Mouse (Mus musculus) MEL (cell line): ENCODE results near the gene Fastk. TPM values are rescaled to one million over a fixed set of nuclear protein-coding genes. Genes with fewer than 3 reads are reported as not detected.

ENCODE experiments used
- DNase-seq: peaks from one replicate; pipeline ENCODE4 v3.0.0; 2011; ENCODE audit warnings: low read depth, low spot score
- H3K27ac ChIP-seq: 2 replicates; pipeline ENCODE4 v1.5.1; 2012; ENCODE audit warnings: low read depth, mild to moderate bottlenecking, control low read depth, low read length, moderate library complexity; ENCODE audit not compliant: control insufficient read depth
- H3K27me3 ChIP-seq, 2 experiments: fragments of 150-350 bp in 1 of 2; sonication (generic) in 1 of 2; 2 replicates each; pipeline ENCODE4 v1.6.1; 2012; ENCODE audit warnings: low read length in 2 of 2, mild to moderate bottlenecking in 2 of 2, improper control_type of control experiment in 1 of 2, moderate library complexity in 1 of 2; ENCODE audit not compliant: insufficient read depth in 2 of 2, control insufficient read depth in 1 of 2
- H3K36me3 ChIP-seq, 2 experiments: 2 replicates each; pipeline ENCODE4 v1.6.1; 2012 to 2014; ENCODE audit warnings: low read length in 2 of 2, improper control_type of control experiment in 1 of 2, inconsistent platforms in 1 of 2, mild to moderate bottlenecking in 1 of 2; ENCODE audit not compliant: insufficient read depth in 2 of 2, control insufficient read depth in 1 of 2
- H3K4me1 ChIP-seq, 2 experiments: fragments of 150-350 bp in 1 of 2; sonication (generic) in 1 of 2; 2 replicates each; pipeline ENCODE4 v1.6.1; 2012; ENCODE audit warnings: low read length in 2 of 2, improper control_type of control experiment in 1 of 2, mild to moderate bottlenecking in 1 of 2; ENCODE audit not compliant: insufficient read depth in 2 of 2, control insufficient read depth in 1 of 2
- H3K4me3 ChIP-seq, 2 experiments: fragments of 150-350 bp in 1 of 2; sonication (generic) in 1 of 2; 2 replicates each; pipeline ENCODE4 v1.5.1; 2012; ENCODE audit warnings: low read depth in 2 of 2, low read length in 2 of 2, mild to moderate bottlenecking in 2 of 2, moderate library complexity in 2 of 2, control low read depth in 1 of 2, improper control_type of control experiment in 1 of 2; ENCODE audit not compliant: control insufficient read depth in 1 of 2, insufficient read depth in 1 of 2
- H3K79me2 ChIP-seq: 2 replicates; pipeline ENCODE4 v1.6.1; 2012; ENCODE audit warnings: mild to moderate bottlenecking, low read length, moderate library complexity; ENCODE audit not compliant: control insufficient read depth, poor library complexity, insufficient read depth
- H3K9ac ChIP-seq: 2 replicates; pipeline ENCODE4 v1.6.1; 2012; ENCODE audit warnings: low read depth, mild to moderate bottlenecking, control low read depth, low read length, moderate library complexity; ENCODE audit not compliant: control insufficient read depth, poor library complexity, severe bottlenecking
- H3K9me3 ChIP-seq: fragments of 150-350 bp; sonication (generic); replicated peaks from 2 replicates; pipeline ENCODE4 v1.6.1; 2012; ENCODE audit warnings: mild to moderate bottlenecking, low read length, improper control_type of control experiment, moderate library complexity; ENCODE audit not compliant: insufficient read depth
- CHD1 ChIP-seq: IDR thresholded peaks from 2 replicates; pipeline ENCODE4 v1.6.1; 2012; ENCODE audit warnings: low read depth, mild to moderate bottlenecking, inconsistent platforms, low read length, improper control_type of control experiment
- ELF1 ChIP-seq: IDR thresholded peaks from 2 replicates; pipeline ENCODE4 v1.6.1; 2014; ENCODE audit warnings: low read depth, mild to moderate bottlenecking, inconsistent platforms, low read length, improper control_type of control experiment, moderate library complexity
- GABPA ChIP-seq: IDR thresholded peaks from 2 replicates; pipeline ENCODE4 v1.6.1; 2012; ENCODE audit warnings: low read depth, mild to moderate bottlenecking, inconsistent platforms, low read length, improper control_type of control experiment, moderate library complexity
- GATA1 ChIP-seq: IDR thresholded peaks from 2 replicates; pipeline ENCODE4 v1.6.1; 2011; ENCODE audit warnings: low read depth, low read length, improper control_type of control experiment
- MAFK ChIP-seq: IDR thresholded peaks from 2 replicates; pipeline ENCODE4 v1.6.1; 2011; ENCODE audit warnings: low read depth, mild to moderate bottlenecking, low read length, improper control_type of control experiment, borderline replicate concordance
- MAZ ChIP-seq: IDR thresholded peaks from 2 replicates; pipeline ENCODE4 v1.6.1; 2012; ENCODE audit warnings: low read depth, mild to moderate bottlenecking, inconsistent platforms, low read length, improper control_type of control experiment
- MEF2A ChIP-seq: IDR thresholded peaks from 2 replicates; pipeline ENCODE4 v1.6.1; 2014; ENCODE audit warnings: low read depth, mild to moderate bottlenecking, inconsistent platforms, low read length, improper control_type of control experiment; ENCODE audit not compliant: poor library complexity, insufficient replicate concordance, severe bottlenecking; ENCODE audit errors: extremely low read depth
- MXI1 ChIP-seq: IDR thresholded peaks from 2 replicates; pipeline ENCODE4 v1.6.1; 2011; ENCODE audit warnings: mild to moderate bottlenecking, low read depth, low read length, improper control_type of control experiment
- MYB ChIP-seq: IDR thresholded peaks from 2 replicates; pipeline ENCODE4 v1.6.1; 2011; ENCODE audit warnings: mild to moderate bottlenecking, low read depth, low read length, improper control_type of control experiment
- MYC ChIP-seq: IDR thresholded peaks from 2 replicates; pipeline ENCODE4 v1.6.1; 2011; ENCODE audit warnings: low read depth, mild to moderate bottlenecking, low read length, improper control_type of control experiment, moderate library complexity
- SMC3 ChIP-seq: IDR thresholded peaks from 2 replicates; pipeline ENCODE4 v1.6.1; 2011; ENCODE audit warnings: low read depth, low read length, improper control_type of control experiment
- TAL1 ChIP-seq: IDR thresholded peaks from 2 replicates; pipeline ENCODE4 v1.6.1; 2012; ENCODE audit warnings: mild to moderate bottlenecking, inconsistent platforms, low read length, moderate library complexity, mixed read lengths
- UBTF ChIP-seq: IDR thresholded peaks from 2 replicates; pipeline ENCODE4 v1.6.1; 2012; ENCODE audit warnings: low read depth, mild to moderate bottlenecking, inconsistent platforms, low read length, improper control_type of control experiment, moderate library complexity, borderline replicate concordance; ENCODE audit not compliant: insufficient read depth
- USF2 ChIP-seq, 2 experiments: IDR thresholded peaks; 2 replicates each; pipeline ENCODE4 v1.6.1; 2011 to 2012; ENCODE audit warnings: improper control_type of control experiment in 2 of 2, low read length in 2 of 2, borderline replicate concordance in 1 of 2, inconsistent platforms in 1 of 2, low read depth in 1 of 2, mild to moderate bottlenecking in 1 of 2; ENCODE audit not compliant: insufficient read depth in 1 of 2
- ZC3H11A ChIP-seq: IDR thresholded peaks from 2 replicates; pipeline ENCODE4 v1.6.1; 2012; ENCODE audit warnings: low read depth, mild to moderate bottlenecking, inconsistent platforms, low read length, improper control_type of control experiment
- polyA plus RNA-seq, 2 experiments: library from polyadenylated mRNA; stranded (reverse) in 1 of 2; unstranded in 1 of 2; fragments of >175 nt in 1 of 2; fragments of >200 nt in 1 of 2; gene quantifications; 2 replicates each; pipeline versions ENCODE4 v1.2.1 to v1.2.4; 2012; ENCODE audit warnings: low replicate concordance in 2 of 2, low read depth in 1 of 2; ENCODE audit not compliant: insufficient read length in 2 of 2, insufficient read depth in 1 of 2, missing spikeins in 1 of 2
- total RNA-seq: library from RNA; depleted of rRNA; stranded (reverse); fragments of 300-350 nt; gene quantifications from 2 replicates; pipeline ENCODE4 v1.2.3, GENCODE M21; 2012

Gene Fastk
- total and polyA plus RNA-seq, 3 experiments, result 111 to 273 (median 228) TPM

DNA sequence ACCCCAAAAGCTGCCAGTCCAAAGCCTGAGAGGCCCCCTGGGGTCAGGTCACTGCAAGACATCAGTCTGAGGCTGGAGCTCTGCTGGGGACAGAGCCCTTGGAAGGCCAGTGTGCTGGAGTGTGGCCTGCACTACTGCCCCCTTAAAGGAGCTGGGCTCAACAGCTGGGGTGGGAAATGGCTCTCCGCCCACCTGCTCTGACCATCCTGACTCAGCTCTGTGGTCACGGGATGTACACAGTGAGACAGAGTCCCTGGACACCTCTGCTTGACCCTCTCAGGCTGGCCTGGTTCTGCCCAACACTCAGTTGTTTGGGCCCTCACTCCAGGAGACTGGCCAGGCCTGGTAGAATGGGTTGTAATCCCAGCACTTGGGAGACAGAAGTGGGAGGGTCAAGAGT is 35.6 kb downstream of the Fastk start:
- DNase-seq, result no peak
- peaks cover 9 to 14% of the 10 kb centered on the region in 2 experiments for H3K4me1 ChIP-seq
- no peak overlapping the region for H3K4me3 ChIP-seq
- no peaks in the 10 kb centered on the region for H3K9me3 ChIP-seq
- no peak for TF ChIP-seq USF2 (IDR thresholded peaks at IDR 0.05; ENCODE audit: borderline replicate concordance in 1 of 2, insufficient read depth in 1 of 2, low read depth in 1 of 2, low read length in 2 of 2)
- TF ChIP-seq GABPA, result no peak
- no peak for TF ChIP-seq MXI1
- no peak for TF ChIP-seq TAL1
- TF ChIP-seq MYB, result no peak
- no peak for TF ChIP-seq SMC3
- H3K27ac ChIP-seq, result no peak overlapping the region
- H3K79me2 ChIP-seq, result no peaks in the 10 kb centered on the region
- peaks cover 0 to 12% of the 10 kb centered on the region in 2 experiments; a peak in 3 of 4 replicates for H3K36me3 ChIP-seq
- no peak overlapping the region for H3K9ac ChIP-seq
- H3K27me3 ChIP-seq, result no peaks in the 10 kb centered on the region

DNA sequence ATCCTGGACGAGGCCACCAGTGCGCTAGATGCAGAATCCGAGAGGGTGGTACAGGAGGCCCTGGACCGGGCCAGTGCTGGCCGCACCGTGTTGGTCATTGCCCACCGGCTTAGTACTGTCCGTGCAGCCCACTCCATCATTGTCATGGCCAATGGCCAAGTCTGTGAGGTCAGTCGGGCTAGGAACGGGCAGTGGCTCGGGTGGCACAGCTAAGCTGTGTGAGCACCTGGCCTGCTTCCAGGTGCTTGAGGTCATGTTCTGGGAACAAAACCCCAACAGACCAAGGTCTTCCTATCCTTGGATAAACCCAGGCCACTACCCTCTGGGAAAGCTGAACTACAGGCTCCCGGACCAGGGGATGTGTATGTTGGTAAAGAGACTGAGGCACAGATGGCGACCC is 36.4 kb downstream of the Fastk start:
- Histone ChIP-seq H3K4me1 (peaks cover 15 to 20% of the 10 kb centered on the region in 2 experiments), H3K36me3 (peaks cover 0 to 18% of the 10 kb centered on the region in 2 experiments; a peak in 3 of 4 replicates), H3K9me3 (no peaks in the 10 kb centered on the region)
- TF ChIP-seq UBTF (no peak), MEF2A (no peak), MYC (no peak), GATA1 (no peak), MAFK (no peak), MAZ (no peak), ELF1 (no peak), CHD1 (no peak), ZC3H11A (no peak), SMC3 (no peak)
- TF ChIP-seq, all 39 proteins: peak for 0
- Histone ChIP-seq H3K79me2 (no peaks in the 10 kb centered on the region), H3K27ac (no peak overlapping the region), H3K9ac (no peak overlapping the region), H3K4me3 (no peak overlapping the region), H3K27me3 (no peaks in the 10 kb centered on the region)
- DNase-seq, result no peak
